Mouse (Mus musculus) intestine, embryonic 14.5 days (tissue): ENCODE data around the gene Efhd1. TPM values are rescaled to one million over a fixed set of nuclear protein-coding genes. Genes with fewer than 3 reads are reported as not detected.

ENCODE experiments used
- ATAC-seq: fragments of 200-750 bp; cut with Nextera tagmentation; replicated peaks from 2 replicates; pipeline ENCODE4 v1.8.0; 2017; ENCODE audit warnings: low read depth, moderate number of reproducible peaks, moderate TSS enrichment, moderate library complexity; ENCODE audit not compliant: low FRiP score, low TSS enrichment
- DNase-seq: peaks from one replicate; pipeline ENCODE4 v3.0.0-alpha.2; 2018; ENCODE audit warnings: low spot score
- H3K27ac ChIP-seq: fragments of 300-500 bp; sonication (generic); 2 replicates; pipeline ENCODE4 v1.5.1; 2014; ENCODE audit warnings: low read depth, mild to moderate bottlenecking, control low read depth
- H3K27me3 ChIP-seq: fragments of 300-500 bp; sonication (generic); replicated peaks from 2 replicates; pipeline ENCODE4 v1.6.1; 2014; ENCODE audit warnings: low read length, control low read depth; ENCODE audit not compliant: control insufficient read depth, insufficient read depth
- H3K36me3 ChIP-seq: fragments of 300-500 bp; sonication (generic); 2 replicates; pipeline ENCODE4 v1.6.1; 2014; ENCODE audit warnings: low read length, control low read depth; ENCODE audit not compliant: control insufficient read depth, insufficient read depth
- H3K4me1 ChIP-seq: fragments of 300-500 bp; sonication (generic); replicated peaks from 2 replicates; pipeline ENCODE4 v1.6.1; 2014; ENCODE audit warnings: low read length, control low read depth, mixed read lengths; ENCODE audit not compliant: control insufficient read depth, insufficient read depth
- H3K4me2 ChIP-seq: fragments of 300-500 bp; sonication (generic); 2 replicates; pipeline ENCODE4 v1.6.1; 2014; ENCODE audit warnings: low read length
- H3K4me3 ChIP-seq: fragments of 300-500 bp; sonication (generic); 2 replicates; pipeline ENCODE4 v1.5.1; 2014; ENCODE audit warnings: low read depth, low read length, control low read depth, mixed read lengths
- H3K9ac ChIP-seq: fragments of 300-500 bp; sonication (generic); 2 replicates; pipeline ENCODE4 v1.6.1; 2014; ENCODE audit warnings: mild to moderate bottlenecking, low read length
- H3K9me3 ChIP-seq: fragments of 300-500 bp; sonication (generic); 2 replicates; pipeline ENCODE4 v1.6.1; 2016; ENCODE audit warnings: low read length, control low read depth; ENCODE audit not compliant: control insufficient read depth
- WGBS: fragments of 180-500 bp; shearing (Covaris S2); extraction: QIAGEN DNeasy Blood & Tissue Kit; methylation state at CpG from one replicate; pipeline ENCODE4 v1.1.7; 2014; 5-methylcytosine and 5-hydroxymethylcytosine counted together
- polyA plus RNA-seq: library from polyadenylated mRNA; unstranded; fragments of >200 nt; fragmentation: Nextera tagmentation; extraction: Ambion mirVana; gene quantifications from 2 replicates; pipeline ENCODE4 v1.2.1, GENCODE M21; 2014

Efhd1 gene
- polyA plus RNA-seq, 1 experiment from 2014 or later = 0.16 TPM

GRCm38 (mm10) chr1:87287105-87287504, 22.9 kb downstream of the Efhd1 start:
- Histone ChIP-seq H3K4me1 (no peaks in the 10 kb centered on the region), H3K4me3 (no peak overlapping the region), H3K9ac (no peak overlapping the region), H3K4me2 (no peak overlapping the region), H3K36me3 (no peaks in the 10 kb centered on the region), H3K27ac (no peak overlapping the region), H3K9me3 (no peaks in the 10 kb centered on the region), H3K27me3 (no peaks in the 10 kb centered on the region)
- DNase-seq (no peak), ATAC-seq (no peak)
- WGBS = 74% methylated on average over 2 of the region's 2 CpGs

- no peak overlapping the region for H3K4me2 ChIP-seq
- no peaks in the 10 kb centered on the region for H3K9me3 ChIP-seq
- ATAC-seq (no peak), DNase-seq (no peak)
- H3K27ac ChIP-seq = no peak overlapping the region
- no peak overlapping the region for H3K4me3 ChIP-seq
- no peaks in the 10 kb centered on the region for H3K4me1 ChIP-seq
- H3K27me3 ChIP-seq = no peaks in the 10 kb centered on the region
- 77% methylated on average over 8 of the region's 8 CpGs for WGBS
- H3K9ac ChIP-seq = no peak overlapping the region
- no peaks in the 10 kb centered on the region for H3K36me3 ChIP-seq
Measured at GRCm38 (mm10) chr1:87291416-87291815, 27.3 kb downstream of the Efhd1 start.

DNA sequence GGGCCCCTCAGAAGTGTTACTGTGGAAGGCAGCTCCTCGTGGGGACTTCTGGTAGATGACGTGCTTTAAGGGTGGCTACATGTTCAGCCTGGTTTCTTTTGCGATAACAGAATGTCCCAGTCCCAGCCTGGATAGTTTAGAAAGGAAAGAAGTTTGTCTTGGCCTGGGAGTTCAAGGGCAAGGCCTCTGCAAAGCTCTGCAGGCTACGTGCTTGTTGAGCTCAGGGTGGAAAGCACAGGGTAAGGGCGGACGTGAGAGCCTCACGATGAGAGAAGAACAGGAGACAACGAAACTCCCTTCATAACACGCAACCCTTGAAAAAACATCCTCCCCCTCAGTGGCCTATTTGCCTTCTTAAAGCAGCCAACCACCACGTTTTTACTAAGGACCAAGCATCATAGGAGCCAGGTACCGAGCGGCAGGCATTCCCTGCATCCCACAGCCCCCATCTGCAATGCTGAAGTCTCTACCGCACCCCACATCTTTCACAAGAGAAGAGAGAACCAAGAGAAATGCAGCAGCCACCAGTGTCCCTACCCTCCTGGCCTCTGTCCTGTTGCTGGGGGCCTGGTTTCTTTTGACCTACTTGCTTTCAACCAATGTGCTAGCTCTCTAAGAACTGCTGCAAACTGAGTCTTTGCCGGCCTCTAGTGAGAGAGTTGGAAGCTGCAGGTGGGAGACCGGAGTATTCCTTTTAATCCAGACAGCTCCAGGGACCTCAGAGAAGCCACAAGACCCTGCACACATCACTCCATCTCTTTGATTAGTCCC, 28.4 kb downstream of the Efhd1 start:
- H3K9ac ChIP-seq = no peak overlapping the region
- no peak overlapping the region for H3K27ac ChIP-seq
- H3K27me3 ChIP-seq = no peaks in the 10 kb centered on the region
- H3K4me3 ChIP-seq = no peak overlapping the region
- 59% methylated on average over 15 of the region's 15 CpGs for WGBS
- no peak for ATAC-seq
- H3K4me2 ChIP-seq = no peak overlapping the region
- H3K36me3 ChIP-seq = no peaks in the 10 kb centered on the region
- DNase-seq = no peak
- H3K9me3 ChIP-seq = no peaks in the 10 kb centered on the region
- H3K4me1 ChIP-seq = no peaks in the 10 kb centered on the region

DNA sequence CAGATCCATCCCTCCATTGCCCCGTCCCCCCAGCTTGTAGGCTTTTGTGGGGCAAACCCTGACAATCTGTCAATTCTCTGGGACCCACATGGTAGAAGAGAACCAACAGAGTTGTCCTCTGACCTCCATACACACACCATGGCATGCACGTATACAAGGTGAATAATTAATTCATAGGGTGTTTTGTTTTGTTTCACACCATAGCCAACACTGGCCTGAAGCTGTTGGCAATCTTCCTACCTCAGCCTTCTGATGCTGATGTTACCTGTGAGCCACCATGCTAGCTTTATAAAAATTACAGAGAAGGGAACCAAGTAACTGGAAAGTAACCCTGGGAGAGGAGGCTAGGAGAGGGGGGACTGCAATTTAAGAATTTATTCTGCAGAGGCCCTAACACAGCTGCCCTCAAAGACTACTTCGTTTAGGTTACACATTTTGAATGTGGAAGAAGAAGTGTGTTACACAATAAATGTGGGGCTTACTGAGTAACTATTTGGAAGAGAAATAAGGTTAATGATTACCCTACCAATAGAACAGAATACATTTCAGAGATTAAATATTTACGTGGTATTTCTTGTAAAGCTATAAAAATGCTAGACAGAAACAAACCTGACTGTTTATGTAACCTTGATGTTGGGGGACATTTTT, 30.0 kb downstream of the Efhd1 start:
- WGBS = 54% methylated on average over 4 of the region's 4 CpGs
- Histone ChIP-seq H3K4me2 (no peak overlapping the region), H3K9ac (no peak overlapping the region), H3K27me3 (no peaks in the 10 kb centered on the region), H3K36me3 (no peaks in the 10 kb centered on the region), H3K27ac (no peak overlapping the region), H3K9me3 (no peaks in the 10 kb centered on the region), H3K4me1 (no peaks in the 10 kb centered on the region), H3K4me3 (no peak overlapping the region)
- no peak for ATAC-seq
- DNase-seq = no peak

- H3K36me3 ChIP-seq = no peaks in the 10 kb centered on the region
- H3K4me1 ChIP-seq = no peaks in the 10 kb centered on the region
- ATAC-seq (no peak), DNase-seq (no peak)
- no peak overlapping the region for H3K9ac ChIP-seq
- H3K27ac ChIP-seq = no peak overlapping the region
- WGBS = 49% methylated on average over 4 of the region's 4 CpGs
- no peaks in the 10 kb centered on the region for H3K27me3 ChIP-seq
- no peaks in the 10 kb centered on the region for H3K9me3 ChIP-seq
- no peak overlapping the region for H3K4me3 ChIP-seq
- H3K4me2 ChIP-seq = no peak overlapping the region
Measured at GRCm38 (mm10) chr1:87294951-87295350, 30.8 kb downstream of the Efhd1 start.

- no peak overlapping the region for H3K9ac ChIP-seq
- ATAC-seq (no peak), DNase-seq (no peak)
- no peaks in the 10 kb centered on the region for H3K9me3 ChIP-seq
- H3K36me3 ChIP-seq = no peaks in the 10 kb centered on the region
- no peak overlapping the region for H3K4me3 ChIP-seq
- no peak overlapping the region for H3K27ac ChIP-seq
- no peaks in the 10 kb centered on the region for H3K27me3 ChIP-seq
- WGBS = 84% methylated on average over 10 of the region's 10 CpGs
- H3K4me2 ChIP-seq = no peak overlapping the region
- H3K4me1 ChIP-seq = no peaks in the 10 kb centered on the region
Measured at GRCm38 (mm10) chr1:87297346-87297925, 33.3 kb downstream of the Efhd1 start.

DNA sequence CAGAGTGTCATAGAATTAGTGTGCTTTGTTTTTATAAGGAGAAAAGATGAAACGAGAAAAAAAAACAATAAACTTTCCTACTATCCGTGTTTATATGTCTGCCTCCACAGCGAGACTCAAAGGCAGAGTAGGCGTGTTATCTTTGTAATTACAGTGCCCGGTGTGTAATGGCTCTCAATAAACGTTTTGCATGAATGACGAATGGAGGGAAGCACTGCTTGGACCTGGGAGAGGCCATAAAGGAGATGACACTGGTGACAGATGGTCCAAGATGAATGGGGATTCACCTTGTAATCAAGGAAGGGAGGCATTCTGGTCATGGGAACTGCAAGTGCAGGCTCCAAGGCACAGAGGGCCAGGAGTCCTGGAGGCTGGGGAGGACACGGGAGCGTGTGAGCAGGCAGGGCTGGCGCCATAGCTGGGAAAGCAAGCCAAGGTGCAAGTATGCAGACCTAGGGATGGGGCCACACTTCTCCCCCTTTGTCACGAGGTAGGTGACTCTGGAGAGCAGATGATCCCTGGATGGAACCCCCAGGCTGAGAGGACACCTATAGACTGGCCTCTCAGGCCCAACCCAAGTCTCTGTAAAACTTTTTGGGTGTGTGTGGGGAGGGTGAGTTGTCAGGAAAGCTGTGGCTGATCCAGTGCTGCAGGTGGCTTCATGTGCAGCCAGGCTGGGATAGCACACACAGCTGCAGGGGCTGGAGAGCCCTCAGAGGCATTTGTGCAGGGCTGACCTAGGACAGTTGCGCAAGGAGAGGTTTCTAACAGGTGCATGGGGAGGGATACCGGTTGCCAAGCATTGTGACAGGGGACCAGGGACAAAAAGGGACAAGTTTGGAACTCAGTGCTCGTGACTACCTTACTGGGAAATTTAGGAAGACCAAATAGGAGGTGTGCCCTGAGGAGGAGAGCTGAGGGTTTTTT, 36.5 kb downstream of the Efhd1 start:
- Histone ChIP-seq H3K27ac (no peak overlapping the region), H3K4me1 (no peaks in the 10 kb centered on the region), H3K4me2 (no peak overlapping the region), H3K27me3 (no peaks in the 10 kb centered on the region), H3K9ac (no peak overlapping the region), H3K9me3 (no peaks in the 10 kb centered on the region), H3K4me3 (no peak overlapping the region), H3K36me3 (no peaks in the 10 kb centered on the region)
- ATAC-seq = no peak
- DNase-seq = no peak
- 52% methylated on average over 14 of the region's 14 CpGs for WGBS

GRCm38 (mm10) chr1:87301971-87302370, 37.8 kb downstream of the Efhd1 start:
- 91% methylated on average over 2 of the region's 2 CpGs for WGBS
- no peak for ATAC-seq

More at GRCm38 (mm10) chr1:87301971-87302370, 37.8 kb downstream of the Efhd1 start:
- DNase-seq = no peak
- Histone ChIP-seq H3K36me3 (no peaks in the 10 kb centered on the region), H3K4me3 (no peak overlapping the region), H3K27me3 (no peaks in the 10 kb centered on the region), H3K4me2 (no peak overlapping the region), H3K27ac (no peak overlapping the region), H3K9ac (no peak overlapping the region), H3K9me3 (no peaks in the 10 kb centered on the region), H3K4me1 (no peaks in the 10 kb centered on the region)
